Mouse (Mus musculus) heart, adult 2 months (tissue): ENCODE measurements around the gene Pcgf1.

Experiments used
- CTCF ChIP-seq: fragments of 200-600 bp; IDR thresholded peaks from 2 replicates; pipeline ENCODE4 v1.8.1; 2022; ENCODE audit warnings: antibody characterized with exemption, mild to moderate bottlenecking, moderate library complexity
- EP300 ChIP-seq: fragments of 200-500 bp; IDR thresholded peaks from 2 replicates; pipeline ENCODE4 v1.6.1; 2011; ENCODE audit warnings: low read depth, low read length, control low read depth; ENCODE audit not compliant: insufficient read depth
- POLR2A ChIP-seq: fragments of 200-500 bp; IDR thresholded peaks from 2 replicates; pipeline ENCODE4 v1.6.1; 2011; ENCODE audit warnings: mild to moderate bottlenecking, low read depth, low read length, control low read depth; ENCODE audit not compliant: insufficient read depth

DNA sequence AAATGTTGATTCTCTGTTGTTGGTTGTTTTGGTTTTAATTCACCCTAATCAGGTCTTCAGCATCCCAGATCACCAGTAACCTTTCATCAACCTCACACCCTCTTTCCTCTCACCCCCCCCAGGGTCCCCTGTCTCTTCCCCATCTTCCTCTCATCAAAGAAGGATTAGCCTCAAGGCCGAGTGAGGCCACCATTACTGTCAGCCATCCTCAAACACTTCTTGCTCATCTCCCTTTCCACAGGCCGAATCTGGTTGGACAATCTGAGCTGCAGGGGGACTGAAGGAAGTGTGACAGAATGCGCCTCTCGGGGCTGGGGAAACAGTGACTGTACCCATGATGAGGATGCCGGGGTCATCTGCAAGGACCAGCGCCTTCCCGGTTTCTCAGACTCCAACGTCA lies 40.5 kb upstream of the Pcgf1 start:
- TF ChIP-seq CTCF (no peak), EP300 (no peak), POLR2A (no peak)
